Mouse (Mus musculus): ENCODE results near the gene Pde4b.

GRCm38 (mm10) chr4:102478104-102478503 is 390.8 kb downstream of the Pde4b start:
- no peak for TF ChIP-seq CTCF (IDR thresholded peaks at IDR 0.05; ENCODE audit: low read depth, low read length)
- TF ChIP-seq POLR2A (IDR thresholded peaks at IDR 0.05; ENCODE audit: borderline replicate concordance, low read depth, low read length), result no peak

Data from bone marrow macrophage, adult 2 months (primary cell).